ENCODE assay signal across 34 mouse cellular contexts in genomic region chr10:117750529-117751281, GRCm38 (mm10).
"Had no signal": no experiment of that assay in that cellular context is flagged by ENCODE, and none has a peak within 500 bp of the region (broad histone marks: within the 10 kb centered on the region; RNA-seq: fewer than 3 reads in every experiment).

No protein-coding gene starts in this region.

- DNase-seq: heart, postnatal 10 days; heart, postnatal 14 days; heart, postnatal 36 days; heart, postnatal 4 days; kidney, adult 11 months; kidney, adult 18-20 months; kidney, adult 2 months; kidney, adult 8-10 months; kidney, adult 9 months; kidney, postnatal 10 days; kidney, postnatal 14 days; kidney, postnatal 25 days; kidney, postnatal 36 days; kidney, postnatal 4 days; layer of hippocampus, adult 9-11 months; layer of hippocampus, postnatal 36 days had no signal

- H3K4me1 ChIP-seq: heart, embryonic 12.5 days; heart, embryonic 13.5 days; heart, embryonic 15.5 days; hindbrain, embryonic 12.5 days; hindbrain, embryonic 13.5 days; intestine, embryonic 15.5 days; kidney, embryonic 15.5 days had no signal

- H3K4me3 ChIP-seq: heart, embryonic 10.5 days; heart, embryonic 12.5 days; heart, embryonic 13.5 days; heart, embryonic 15.5 days; hindbrain, embryonic 12.5 days; hindbrain, embryonic 13.5 days; hindbrain, embryonic 15.5 days; intestine, embryonic 15.5 days; kidney, embryonic 15.5 days; layer of hippocampus, adult 2 months had no signal

- H3K4me2 ChIP-seq: heart, embryonic 11.5 days; heart, embryonic 12.5 days; heart, embryonic 13.5 days; heart, embryonic 15.5 days; hindbrain, embryonic 12.5 days; hindbrain, embryonic 13.5 days; hindbrain, embryonic 14.5 days; hindbrain, embryonic 15.5 days; intestine, embryonic 15.5 days; kidney, embryonic 15.5 days had no signal

- H3K27ac ChIP-seq: heart, embryonic 10.5 days; heart, embryonic 13.5 days; heart, embryonic 15.5 days; hindbrain, embryonic 12.5 days; hindbrain, embryonic 13.5 days; hindbrain, embryonic 14.5 days; hindbrain, embryonic 15.5 days; hindbrain, postnatal 0 days; intestine, embryonic 15.5 days; kidney, embryonic 15.5 days; kidney, postnatal 0 days; layer of hippocampus, adult 2 months had no signal

- H3K9me3 ChIP-seq: heart, embryonic 10.5 days; heart, embryonic 15.5 days; hindbrain, embryonic 12.5 days; hindbrain, embryonic 13.5 days; hindbrain, embryonic 15.5 days; intestine, embryonic 15.5 days; kidney, embryonic 15.5 days had no signal

- ATAC-seq: hindbrain, embryonic 16.5 days; hindbrain, postnatal 0 days; inflammation-experienced regulatory T-cells, adult 6 months; intestine, embryonic 15.5 days; intestine, embryonic 16.5 days; intestine, postnatal 0 days had no signal

- H3K27me3 ChIP-seq: heart, embryonic 12.5 days; heart, embryonic 13.5 days; heart, embryonic 15.5 days; hindbrain, embryonic 12.5 days; hindbrain, embryonic 13.5 days; hindbrain, embryonic 15.5 days; intestine, embryonic 15.5 days; kidney, embryonic 15.5 days had no signal

- H3K9ac ChIP-seq: heart, embryonic 12.5 days; heart, embryonic 13.5 days; heart, embryonic 15.5 days; hindbrain, embryonic 12.5 days; hindbrain, embryonic 13.5 days; hindbrain, embryonic 14.5 days; hindbrain, embryonic 15.5 days; intestine, embryonic 15.5 days; kidney, embryonic 15.5 days had no signal
